Mouse (Mus musculus): ENCODE results near the gene Ndufa7.

Gene Ndufa7

GRCm38 (mm10) chr17:33824084-33824996, at the start of gene Ndufa7, which contains the start of gene Rps28:
Gene Ndufa7, plus strand, starts transcription at chr17:33824572.
Gene Rps28, minus strand, starts transcription at chr17:33824562.
- DNase-seq (ENCODE audit: low spot score) = peak; percentile 98

GRCm38 (mm10) chr17:33774573-33775155, 49.7 kb upstream of the Ndufa7 start:
- peak; percentile 66 for DNase-seq (ENCODE audit: low spot score)

GRCm38 (mm10) chr17:33775287-33775686, 49.1 kb upstream of the Ndufa7 start:
- no peak for DNase-seq (ENCODE audit: low spot score)

GRCm38 (mm10) chr17:33779271-33779966, 45.0 kb upstream of the Ndufa7 start:
- peak; percentile 100 for DNase-seq (ENCODE audit: low spot score)

GRCm38 (mm10) chr17:33779967-33780295, 44.4 kb upstream of the Ndufa7 start:
- DNase-seq (ENCODE audit: low spot score) = no peak

GRCm38 (mm10) chr17:33780431-33780830, 43.9 kb upstream of the Ndufa7 start:
- peak; percentile 90 for DNase-seq (ENCODE audit: low spot score)

- peak; percentile 96 for DNase-seq (ENCODE audit: low spot score)
These were observed 43.0 kb upstream of the Ndufa7 start, which contains the start of gene Angptl4 for GRCm38 (mm10) chr17:33781124-33781977. Gene Angptl4, minus strand, starts transcription at chr17:33781830.

- no peak for DNase-seq (ENCODE audit: low spot score)
These were observed 42.3 kb upstream of the Ndufa7 start for GRCm38 (mm10) chr17:33782067-33782466.

GRCm38 (mm10) chr17:33783408-33783807, 41.0 kb upstream of the Ndufa7 start:
- DNase-seq (ENCODE audit: low spot score) = peak; percentile 97

- DNase-seq (ENCODE audit: low spot score) = peak; percentile 52
These were observed 39.4 kb upstream of the Ndufa7 start for GRCm38 (mm10) chr17:33784939-33785338.

- no peak for DNase-seq (ENCODE audit: low spot score)
These were observed 38.0 kb upstream of the Ndufa7 start for GRCm38 (mm10) chr17:33786375-33786774.

GRCm38 (mm10) chr17:33788732-33789131, 35.6 kb upstream of the Ndufa7 start:
- DNase-seq (ENCODE audit: low spot score) = peak; percentile 53

- peak; percentile 81 for DNase-seq (ENCODE audit: low spot score)
These were observed 26.1 kb upstream of the Ndufa7 start for GRCm38 (mm10) chr17:33798306-33798705.

GRCm38 (mm10) chr17:33799277-33799676, 25.1 kb upstream of the Ndufa7 start:
- no peak for DNase-seq (ENCODE audit: low spot score)

GRCm38 (mm10) chr17:33802221-33802620, 22.2 kb upstream of the Ndufa7 start:
- peak; percentile 57 for DNase-seq (ENCODE audit: low spot score)

GRCm38 (mm10) chr17:33804205-33804604, 20.2 kb upstream of the Ndufa7 start:
- DNase-seq (ENCODE audit: low spot score) = no peak

- DNase-seq (ENCODE audit: low spot score) = no peak
These were observed 19.6 kb upstream of the Ndufa7 start for GRCm38 (mm10) chr17:33804745-33805144.

- no peak for DNase-seq (ENCODE audit: low spot score)
These were observed 17.0 kb upstream of the Ndufa7 start for GRCm38 (mm10) chr17:33807181-33807888.

- DNase-seq (ENCODE audit: low spot score) = no peak
These were observed 16.2 kb upstream of the Ndufa7 start for GRCm38 (mm10) chr17:33808192-33808591.

- DNase-seq (ENCODE audit: low spot score) = peak; percentile 93
These were observed 13.8 kb upstream of the Ndufa7 start, which contains the start of gene Kank3 for GRCm38 (mm10) chr17:33810334-33811141. Gene Kank3, plus strand, starts transcription at chr17:33810519.

Data from adipocyte (in vitro differentiated cells).